Mouse (Mus musculus): ENCODE measurements around the gene Spon1. TPM values are rescaled to one million over a fixed set of nuclear protein-coding genes. Genes with fewer than 3 reads are reported as not detected.

Gene Spon1
- polyA plus RNA-seq, 1 experiment from 2014 or later: 64.3 TPM

DNA sequence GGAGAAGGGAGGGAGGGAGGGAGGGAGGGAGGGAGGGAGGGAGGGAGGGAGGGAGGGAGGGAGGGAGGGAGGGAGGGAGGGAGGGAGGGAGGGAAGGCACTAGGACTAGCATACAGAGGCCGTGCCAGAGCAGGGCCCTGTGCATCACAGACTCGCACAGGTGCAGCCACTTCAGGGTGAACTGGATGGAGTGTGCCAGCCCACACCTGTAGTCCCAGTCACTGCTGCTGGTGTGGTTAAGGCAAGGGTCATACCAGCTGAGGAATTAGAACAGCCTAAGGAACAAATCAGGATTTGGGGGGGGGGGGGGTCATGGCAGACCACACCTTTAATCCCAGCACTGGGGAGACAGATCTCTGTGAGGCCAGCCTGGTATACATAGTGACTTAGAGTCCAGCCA lies 317.3 kb downstream of the Spon1 start:
- Histone ChIP-seq H3K27me3 (replicated peaks; ENCODE audit: control insufficient read depth, insufficient read depth, low read length) (no peaks in the 10 kb centered on the region), H3K36me3 (ENCODE audit: control insufficient read depth, insufficient read depth, low read length) (no peaks in the 10 kb centered on the region), H3K4me1 (ENCODE audit: control insufficient read depth, insufficient read depth, low read depth, low read length) (0 out of 2 replicates have a peak, but pooled peaks cover 4% of the 10 kb centered on the region), H3K9ac (ENCODE audit: low read depth, low read length) (no peak overlapping the region), H3K4me2 (ENCODE audit: low read length) (no peak overlapping the region), H3K4me3 (ENCODE audit: low read length) (no peak overlapping the region), H3K27ac (ENCODE audit: low read depth, low read length) (no peak overlapping the region), H3K9me3 (ENCODE audit: control insufficient read depth, low read length) (no peaks in the 10 kb centered on the region)
- WGBS: 81% methylated on average over 2 of the region's 2 CpGs
- no peak for ATAC-seq

DNA sequence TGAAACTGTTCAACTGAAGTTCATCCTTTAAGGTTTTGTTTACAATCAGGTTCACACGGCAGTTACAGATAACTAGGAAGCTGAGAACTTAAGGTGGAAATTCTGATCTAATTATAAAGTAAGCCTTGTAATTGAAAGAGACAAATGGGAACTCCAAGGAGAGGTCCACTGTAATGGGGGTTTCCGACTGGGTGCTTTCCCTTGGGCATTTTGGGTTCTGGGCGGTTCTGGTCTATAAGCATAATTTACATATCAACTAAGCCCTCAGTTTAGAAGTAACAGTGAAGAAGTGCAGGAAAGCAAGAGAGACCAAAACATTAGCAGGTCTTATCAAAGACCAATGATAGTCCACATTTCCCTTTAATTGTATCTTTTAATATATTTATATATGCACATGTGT lies 318.0 kb downstream of the Spon1 start:
- no peak overlapping the region for H3K9ac ChIP-seq (ENCODE audit: low read depth, low read length)

DNA sequence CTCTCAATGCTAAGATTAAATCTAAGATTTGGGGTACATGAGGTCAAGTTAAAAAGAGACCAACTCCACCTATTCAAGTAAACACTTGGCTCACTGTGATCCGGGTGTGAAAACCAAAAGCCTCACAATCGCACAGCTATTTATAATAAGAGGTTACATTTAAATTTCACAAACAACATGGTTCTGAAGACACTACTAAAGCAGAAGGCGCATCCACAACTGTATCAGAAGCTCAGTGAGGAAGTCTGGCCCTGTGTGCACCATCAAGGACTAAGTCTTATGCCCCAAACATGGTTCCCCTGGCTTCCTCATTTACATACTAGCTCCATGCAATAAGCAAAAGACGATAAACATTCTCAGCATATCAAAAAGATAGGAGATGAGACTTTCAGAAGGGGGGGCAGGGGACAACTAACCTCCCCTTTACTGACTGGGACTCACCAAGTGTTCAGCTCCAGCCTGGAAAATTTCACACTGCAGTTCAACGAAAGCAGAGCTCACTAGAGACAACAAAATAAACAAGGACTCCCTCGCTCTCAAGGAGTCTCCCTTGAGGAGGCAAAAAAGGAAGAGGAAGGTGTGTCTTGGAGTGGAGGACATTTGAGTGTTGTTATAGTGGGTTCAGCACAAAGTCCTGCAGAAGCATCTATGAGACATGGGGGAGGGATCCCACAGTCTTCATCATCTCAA lies 320.4 kb downstream of the Spon1 start:
- 84% methylated on average over 6 of the region's 6 CpGs for WGBS
- Histone ChIP-seq H3K9me3 (ENCODE audit: control insufficient read depth, low read length) (no peaks in the 10 kb centered on the region), H3K27ac (ENCODE audit: low read depth, low read length) (no peak overlapping the region), H3K27me3 (replicated peaks; ENCODE audit: control insufficient read depth, insufficient read depth, low read length) (no peaks in the 10 kb centered on the region), H3K36me3 (ENCODE audit: control insufficient read depth, insufficient read depth, low read length) (no peaks in the 10 kb centered on the region), H3K9ac (ENCODE audit: low read depth, low read length) (no peak overlapping the region), H3K4me1 (ENCODE audit: control insufficient read depth, insufficient read depth, low read depth, low read length) (0 out of 2 replicates have a peak, but pooled peaks cover 4% of the 10 kb centered on the region), H3K4me2 (ENCODE audit: low read length) (no peak overlapping the region), H3K4me3 (ENCODE audit: low read length) (no peak overlapping the region)
- ATAC-seq: no peak

More for the DNA sequence above, 318.0 kb downstream of the Spon1 start:
- ATAC-seq: no peak
- H3K9me3 ChIP-seq (ENCODE audit: control insufficient read depth, low read length): no peaks in the 10 kb centered on the region
- no peak overlapping the region for H3K4me2 ChIP-seq (ENCODE audit: low read length)
- H3K36me3 ChIP-seq (ENCODE audit: control insufficient read depth, insufficient read depth, low read length): no peaks in the 10 kb centered on the region
- 0 out of 2 replicates have a peak, but pooled peaks cover 4% of the 10 kb centered on the region for H3K4me1 ChIP-seq (ENCODE audit: control insufficient read depth, insufficient read depth, low read depth, low read length)
- 75% methylated on average over 3 of the region's 3 CpGs for WGBS
- no peak overlapping the region for H3K27ac ChIP-seq (ENCODE audit: low read depth, low read length)
- H3K4me3 ChIP-seq (ENCODE audit: low read length): no peak overlapping the region
- no peaks in the 10 kb centered on the region for H3K27me3 ChIP-seq (replicated peaks; ENCODE audit: control insufficient read depth, insufficient read depth, low read length)

DNA sequence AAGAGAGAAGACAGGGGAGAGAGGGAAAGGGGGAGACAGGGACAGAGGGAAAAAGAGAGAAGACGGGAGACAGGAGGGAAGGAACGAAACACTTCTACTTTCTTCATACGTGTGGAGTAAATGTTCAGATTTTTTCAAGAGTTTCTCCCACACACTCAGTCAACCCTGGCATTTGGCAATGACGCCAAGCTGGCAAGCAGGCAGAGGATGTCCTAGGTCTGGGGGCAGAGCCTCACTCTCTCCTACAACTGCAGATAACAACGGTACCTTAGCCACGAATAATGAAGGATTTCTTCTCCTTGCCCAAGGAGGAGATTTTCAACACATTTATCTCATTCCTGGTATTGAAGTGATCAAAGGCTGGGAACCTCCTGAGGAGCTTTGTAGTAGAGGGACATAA lies 321.5 kb downstream of the Spon1 start:
- ATAC-seq: no peak
- no peak overlapping the region for H3K4me3 ChIP-seq (ENCODE audit: low read length)
- no peak overlapping the region for H3K27ac ChIP-seq (ENCODE audit: low read depth, low read length)
- 0 out of 2 replicates have a peak, but pooled peaks cover 4% of the 10 kb centered on the region for H3K4me1 ChIP-seq (ENCODE audit: control insufficient read depth, insufficient read depth, low read depth, low read length)
- H3K9ac ChIP-seq (ENCODE audit: low read depth, low read length): no peak overlapping the region
- H3K27me3 ChIP-seq (replicated peaks; ENCODE audit: control insufficient read depth, insufficient read depth, low read length): no peaks in the 10 kb centered on the region
- no peaks in the 10 kb centered on the region for H3K9me3 ChIP-seq (ENCODE audit: control insufficient read depth, low read length)
- 45% methylated on average over 6 of the region's 6 CpGs for WGBS
- H3K36me3 ChIP-seq (ENCODE audit: control insufficient read depth, insufficient read depth, low read length): no peaks in the 10 kb centered on the region
- no peak overlapping the region for H3K4me2 ChIP-seq (ENCODE audit: low read length)

DNA sequence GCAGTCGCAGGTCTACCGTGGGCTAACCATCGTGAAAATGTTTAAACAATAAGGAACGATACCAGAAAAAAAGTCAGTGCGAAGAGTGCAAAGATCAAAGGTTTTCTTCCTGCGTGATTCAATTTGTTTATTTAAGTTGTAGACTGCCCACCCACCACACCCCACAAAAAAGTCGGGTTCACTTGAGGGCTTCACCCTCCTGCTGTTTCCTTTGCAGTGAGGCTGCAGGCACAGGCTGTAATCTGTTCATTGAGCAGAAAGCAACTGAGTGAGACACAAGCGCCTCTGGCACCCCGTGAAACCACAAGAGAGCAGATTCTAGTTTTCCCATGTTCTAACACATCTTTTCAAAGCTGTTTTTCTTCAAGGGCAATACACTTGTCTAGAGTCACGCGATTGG lies 322.2 kb downstream of the Spon1 start:
- Histone ChIP-seq H3K4me1 (ENCODE audit: control insufficient read depth, insufficient read depth, low read depth, low read length) (0 out of 2 replicates have a peak, but pooled peaks cover 4% of the 10 kb centered on the region), H3K4me2 (ENCODE audit: low read length) (0 out of 2 replicates have a peak overlapping the region, but pooled peaks have one; percentile 1), H3K27me3 (replicated peaks; ENCODE audit: control insufficient read depth, insufficient read depth, low read length) (no peaks in the 10 kb centered on the region), H3K9me3 (ENCODE audit: control insufficient read depth, low read length) (no peaks in the 10 kb centered on the region), H3K9ac (ENCODE audit: low read depth, low read length) (no peak overlapping the region), H3K27ac (ENCODE audit: low read depth, low read length) (no peak overlapping the region), H3K36me3 (ENCODE audit: control insufficient read depth, insufficient read depth, low read length) (no peaks in the 10 kb centered on the region), H3K4me3 (ENCODE audit: low read length) (no peak overlapping the region)
- no peak for ATAC-seq
- WGBS: 11% methylated on average over 11 of the region's 11 CpGs

DNA sequence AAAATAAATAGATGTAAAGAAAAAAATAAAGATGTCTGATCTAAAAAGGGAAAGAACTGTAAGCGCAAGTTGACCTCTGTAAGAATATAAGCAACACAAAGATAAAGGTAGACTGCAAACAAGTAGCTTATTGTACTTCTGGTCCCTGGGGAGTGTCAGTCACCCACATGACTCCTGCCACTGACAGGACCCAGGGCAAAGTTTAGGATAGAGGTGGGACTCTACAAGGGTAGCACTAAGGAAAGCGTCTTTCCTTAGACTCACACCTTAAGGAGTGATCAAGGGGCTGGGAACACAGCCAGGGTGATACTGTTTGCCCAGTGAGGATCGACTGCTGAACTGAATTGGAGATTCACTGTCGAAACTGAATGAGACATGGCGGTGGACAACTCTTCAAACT lies 323.1 kb downstream of the Spon1 start:
- H3K27me3 ChIP-seq (replicated peaks; ENCODE audit: control insufficient read depth, insufficient read depth, low read length): no peaks in the 10 kb centered on the region
- no peaks in the 10 kb centered on the region for H3K36me3 ChIP-seq (ENCODE audit: control insufficient read depth, insufficient read depth, low read length)
- H3K4me1 ChIP-seq (ENCODE audit: control insufficient read depth, insufficient read depth, low read depth, low read length): 0 out of 2 replicates have a peak, but pooled peaks cover 4% of the 10 kb centered on the region
- H3K4me3 ChIP-seq (ENCODE audit: low read length): no peak overlapping the region
- H3K27ac ChIP-seq (ENCODE audit: low read depth, low read length): no peak overlapping the region
- H3K4me2 ChIP-seq (ENCODE audit: low read length): no peak overlapping the region
- H3K9me3 ChIP-seq (ENCODE audit: control insufficient read depth, low read length): no peaks in the 10 kb centered on the region
- H3K9ac ChIP-seq (ENCODE audit: low read depth, low read length): no peak overlapping the region
- WGBS: 72% methylated on average over 5 of the region's 5 CpGs
- ATAC-seq: no peak

DNA sequence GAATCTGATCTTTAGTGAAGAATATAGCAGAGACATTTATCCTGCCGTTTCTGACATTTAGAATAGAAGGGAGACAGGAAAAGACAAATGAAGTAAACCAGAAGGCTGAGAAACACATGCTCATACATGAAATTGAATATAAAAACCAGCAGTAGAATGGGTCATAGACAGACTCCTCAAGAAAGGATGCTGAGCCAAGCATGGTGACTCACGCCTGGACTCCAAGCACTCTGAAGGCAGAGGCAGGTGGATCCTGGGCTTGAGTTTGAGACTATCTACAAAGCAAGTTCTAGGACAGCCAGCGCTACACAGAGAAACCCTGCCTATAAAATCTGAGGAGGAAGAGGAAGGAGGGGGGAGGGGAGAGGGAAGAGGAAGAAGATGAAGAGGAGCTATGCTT lies 324.4 kb downstream of the Spon1 start:
- Histone ChIP-seq H3K4me1 (ENCODE audit: control insufficient read depth, insufficient read depth, low read depth, low read length) (0 out of 2 replicates have a peak, but pooled peaks cover 4% of the 10 kb centered on the region), H3K9ac (ENCODE audit: low read depth, low read length) (no peak overlapping the region), H3K27me3 (replicated peaks; ENCODE audit: control insufficient read depth, insufficient read depth, low read length) (no peaks in the 10 kb centered on the region), H3K4me3 (ENCODE audit: low read length) (no peak overlapping the region), H3K9me3 (ENCODE audit: control insufficient read depth, low read length) (no peaks in the 10 kb centered on the region), H3K4me2 (ENCODE audit: low read length) (no peak overlapping the region), H3K27ac (ENCODE audit: low read depth, low read length) (no peak overlapping the region), H3K36me3 (ENCODE audit: control insufficient read depth, insufficient read depth, low read length) (no peaks in the 10 kb centered on the region)
- ATAC-seq: no peak
- WGBS: 79% methylated on average over 3 of the region's 3 CpGs

DNA sequence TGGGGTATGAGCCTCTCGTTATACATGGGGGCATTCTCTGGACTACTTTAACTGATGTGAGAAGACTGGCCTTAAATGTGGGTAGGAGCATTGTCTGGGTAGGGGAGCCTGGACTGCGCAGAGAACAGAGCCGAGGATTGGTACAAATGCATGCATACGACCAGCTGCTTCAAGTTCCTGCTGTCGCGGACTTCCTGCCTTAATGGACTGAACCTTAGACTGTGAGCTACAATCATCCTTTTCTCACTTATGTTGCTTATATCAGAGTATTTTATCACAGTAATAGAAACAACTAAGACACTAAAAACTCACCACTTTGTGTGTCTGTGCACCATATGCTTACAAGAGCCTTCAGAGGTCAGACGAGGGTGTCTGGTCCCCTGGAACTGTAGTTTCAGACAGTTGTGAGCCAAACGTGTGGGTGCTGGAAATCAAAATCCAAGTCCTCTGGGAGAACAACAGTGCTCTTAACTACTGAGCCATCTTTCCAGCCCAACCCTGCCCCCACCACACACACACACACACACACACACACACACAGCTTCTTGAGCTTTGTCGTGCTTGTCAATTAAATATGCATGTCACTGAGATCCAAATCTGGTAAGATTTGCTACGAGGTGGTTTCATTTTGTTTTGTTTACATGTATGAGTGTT lies 325.2 kb downstream of the Spon1 start:
- Histone ChIP-seq H3K4me3 (ENCODE audit: low read length) (no peak overlapping the region), H3K27me3 (replicated peaks; ENCODE audit: control insufficient read depth, insufficient read depth, low read length) (no peaks in the 10 kb centered on the region), H3K36me3 (ENCODE audit: control insufficient read depth, insufficient read depth, low read length) (no peaks in the 10 kb centered on the region), H3K9me3 (ENCODE audit: control insufficient read depth, low read length) (no peaks in the 10 kb centered on the region), H3K4me1 (ENCODE audit: control insufficient read depth, insufficient read depth, low read depth, low read length) (0 out of 2 replicates have a peak, but pooled peaks cover 4% of the 10 kb centered on the region), H3K27ac (ENCODE audit: low read depth, low read length) (no peak overlapping the region), H3K9ac (ENCODE audit: low read depth, low read length) (no peak overlapping the region), H3K4me2 (ENCODE audit: low read length) (no peak overlapping the region)
- no peak for ATAC-seq
- WGBS: 76% methylated on average over 10 of the region's 10 CpGs

Data from hindbrain, embryonic 16.5 days (tissue).